Mouse (Mus musculus) cerebellum, adult (tissue): Measurements from ENCODE around the gene Tmem42.

ENCODE experiments used
- ATAC-seq: cut with Nextera tagmentation; 2 replicates; pipeline ENCODE4 v1.9.2; 2017; ENCODE audit warnings: mild to moderate bottlenecking, moderate library complexity, mixed read lengths; ENCODE audit not compliant: insufficient number of reproducible peaks, low FRiP score, low TSS enrichment

The Tmem42 gene

DNA sequence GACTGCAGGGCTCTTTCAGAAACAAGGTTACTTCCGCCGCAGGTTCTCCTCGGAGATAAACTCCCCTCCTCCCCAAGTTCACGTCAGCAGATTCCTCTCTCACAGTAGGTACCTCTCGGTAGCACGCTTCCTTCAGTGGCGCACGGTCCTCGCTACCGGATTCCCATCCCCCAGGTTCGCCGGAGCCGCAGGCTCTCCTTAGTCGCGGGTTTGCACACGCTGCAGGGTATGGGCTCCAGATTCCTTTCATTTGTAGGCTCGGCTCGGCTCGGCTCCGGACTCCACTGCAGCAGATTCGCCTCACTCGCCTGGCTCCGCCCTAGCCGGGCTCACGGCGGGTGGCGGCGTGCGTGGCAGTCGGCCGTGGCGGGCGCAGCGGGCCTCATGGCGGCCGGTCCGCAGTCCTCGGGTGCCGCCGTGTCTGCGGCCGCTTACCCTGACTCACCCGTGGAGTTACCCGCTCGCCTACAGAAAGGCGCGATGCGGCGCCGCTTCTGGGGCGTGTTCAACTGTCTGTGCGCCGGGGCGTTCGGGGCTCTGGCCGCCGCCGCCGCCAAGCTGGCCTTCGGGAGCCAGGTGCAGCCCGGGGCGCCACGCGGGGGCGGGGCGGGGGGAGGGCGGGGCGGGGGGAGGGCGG lies at the start of gene Tmem42:
TSS of gene Tmem42 (plus strand) at position 332 of the 637 bp plus-strand sequence.
- peak; percentile 85 for ATAC-seq

- no peak for ATAC-seq
Observed at GRCm38 (mm10) chr9:122998406-122999192, 22.5 kb upstream of the Tmem42 start.

GRCm38 (mm10) chr9:122999193-122999586 lies 21.9 kb upstream of the Tmem42 start:
- no peak for ATAC-seq

- ATAC-seq = no peak
Observed at GRCm38 (mm10) chr9:123004718-123005117, 16.4 kb upstream of the Tmem42 start.

- ATAC-seq = no peak
Observed at GRCm38 (mm10) chr9:123006071-123006470, 15.1 kb upstream of the Tmem42 start.

DNA sequence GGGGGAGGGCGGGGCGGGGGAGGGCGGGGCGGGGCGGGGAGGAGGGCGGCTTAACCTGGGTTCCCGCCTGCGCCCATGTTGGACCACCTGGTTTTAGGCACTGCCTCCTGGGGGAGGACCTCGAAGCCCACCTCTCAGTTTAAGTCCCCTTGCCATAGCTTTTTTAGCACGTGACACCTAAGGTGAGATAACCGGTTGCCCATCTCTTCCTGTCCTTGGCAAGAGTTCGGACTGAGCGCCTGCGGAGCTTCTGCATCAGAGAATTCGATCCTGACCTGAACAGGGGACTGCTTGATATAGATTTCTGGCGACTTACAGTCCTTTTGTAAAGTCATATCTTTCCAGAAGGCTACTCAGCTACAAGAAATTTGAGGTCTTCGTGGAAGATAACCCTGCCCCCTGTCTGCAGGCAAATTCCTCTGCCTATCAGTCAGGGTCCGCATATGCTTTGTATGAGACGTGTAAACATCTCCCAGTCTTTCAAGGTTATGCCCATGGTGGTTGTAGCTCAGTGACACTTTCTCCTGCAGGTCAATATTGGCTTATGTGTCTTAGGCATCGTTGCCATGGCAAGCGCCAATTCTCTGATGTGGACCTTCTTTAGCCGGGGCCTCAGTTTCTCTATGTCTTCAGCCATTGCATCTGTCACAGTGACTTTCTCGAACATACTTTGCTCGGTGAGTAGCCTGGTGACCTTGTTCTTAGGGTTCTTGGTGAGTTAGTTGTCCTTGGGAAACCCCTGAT lies 682 bp downstream of the Tmem42 start:
- ATAC-seq = peak; percentile 39; the same call in 1 of the 2 replicates

DNA sequence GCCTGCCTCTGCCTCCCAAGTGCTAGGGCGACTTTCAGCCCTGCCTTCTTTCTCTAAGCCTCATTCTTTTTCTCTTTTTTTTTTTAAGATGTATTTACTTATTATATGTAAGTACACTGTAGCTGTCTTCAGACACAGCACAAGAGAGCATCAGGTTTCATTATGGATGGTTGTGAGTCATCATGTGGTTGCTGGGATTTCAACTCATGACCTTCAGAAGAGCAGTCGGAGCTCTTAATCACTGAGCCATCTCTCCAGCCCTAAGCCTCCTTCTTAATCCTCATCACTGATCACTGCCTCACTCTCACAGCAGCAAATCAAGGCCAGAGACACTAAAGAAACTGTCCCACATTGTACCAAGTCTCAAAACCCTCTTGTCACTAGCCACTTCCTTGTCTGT lies 3.1 kb downstream of the Tmem42 start:
- ATAC-seq = no peak

DNA sequence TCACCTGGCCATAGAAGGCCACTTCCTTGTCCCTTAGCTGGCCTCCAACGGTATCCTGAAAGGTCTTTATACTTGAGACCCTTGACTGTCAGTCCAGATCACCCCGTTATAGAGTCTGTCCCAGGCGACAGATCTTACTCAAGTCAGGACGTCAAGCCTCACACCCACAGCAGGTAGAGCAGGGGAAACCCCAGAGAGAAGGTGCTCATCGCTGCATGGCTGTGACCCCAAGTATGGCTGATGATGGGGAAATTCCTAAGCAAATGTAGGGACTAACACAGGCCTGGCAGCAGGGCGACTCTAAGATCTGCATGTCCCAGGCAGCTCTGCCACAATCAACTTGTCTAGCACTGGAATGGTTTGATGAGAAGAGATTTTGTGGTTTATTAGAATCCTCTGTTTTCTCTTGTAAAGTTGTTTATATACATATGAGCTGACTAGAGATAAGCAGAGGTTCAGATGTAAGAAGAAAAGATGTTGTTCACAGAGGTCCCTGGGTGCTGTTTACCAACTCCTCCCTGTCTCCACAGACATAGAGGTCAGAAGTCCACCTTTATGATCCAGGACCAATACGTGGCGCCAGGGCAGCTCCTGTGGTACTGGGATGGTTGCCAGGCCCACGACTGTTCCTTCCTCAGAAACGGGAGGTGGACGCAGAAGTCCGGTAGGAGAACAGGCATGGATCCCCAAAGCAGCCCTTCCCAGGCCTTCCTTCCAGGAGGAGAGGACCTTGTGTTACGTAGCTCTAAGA lies 10.5 kb downstream of the Tmem42 start:
- ATAC-seq = no peak

GRCm38 (mm10) chr9:123034426-123034825 lies 13.3 kb downstream of the Tmem42 start, which contains the start of gene Tgm4:
Gene Tgm4 (plus strand): TSS chr9:123034726.
- no peak for ATAC-seq

- ATAC-seq = no peak
Observed at GRCm38 (mm10) chr9:123047665-123048064, 26.5 kb downstream of the Tmem42 start.

GRCm38 (mm10) chr9:123058724-123059292 lies 37.7 kb downstream of the Tmem42 start:
- ATAC-seq = no peak

DNA sequence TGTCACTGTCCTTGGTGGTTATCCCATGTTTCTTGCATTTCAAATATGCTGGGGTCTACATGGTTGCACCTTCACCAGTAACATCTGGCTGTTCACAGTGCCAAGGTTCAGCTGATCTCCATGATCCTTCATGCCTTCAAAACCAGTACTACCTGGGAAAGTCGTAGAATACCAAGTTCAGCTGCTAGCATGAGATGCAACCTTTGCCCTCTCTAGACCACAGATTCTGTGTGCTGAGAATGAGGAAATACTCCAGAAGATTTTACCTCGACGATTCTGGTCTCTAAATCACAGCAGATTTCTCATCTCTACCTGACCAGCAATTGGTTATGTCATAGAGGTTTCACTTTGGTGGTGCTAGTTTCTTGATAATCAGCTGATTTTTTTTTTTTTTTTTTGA lies 39.0 kb downstream of the Tmem42 start:
- ATAC-seq = no peak
